Mouse (Mus musculus) embryonic fibroblast, embryonic 13.5 days (primary cell): ENCODE data around the gene Gm156. TPM values are rescaled to one million over a fixed set of nuclear protein-coding genes. Genes with fewer than 3 reads are reported as not detected.
"Not testable (repeated sequence)": the region's sequence is repeated elsewhere in the genome, so short reads cannot be mapped to it uniquely, and the experiment has no call there.

ENCODE experiments used
- H3K27ac ChIP-seq: 2 replicates; pipeline ENCODE4 v1.5.1; 2012; ENCODE audit warnings: low read length, control low read depth, inconsistent platforms; ENCODE audit not compliant: insufficient read depth
- H3K4me1 ChIP-seq: 2 replicates; pipeline ENCODE4 v1.6.1; 2011; ENCODE audit warnings: low read length; ENCODE audit not compliant: control insufficient read depth, insufficient read depth
- H3K4me3 ChIP-seq: 2 replicates; pipeline ENCODE4 v1.5.1; 2011; ENCODE audit warnings: mild to moderate bottlenecking, control low read depth, low read length; ENCODE audit not compliant: insufficient read depth
- CTCF ChIP-seq: IDR thresholded peaks from 2 replicates; pipeline ENCODE4 v1.5.1; 2011; ENCODE audit warnings: mild to moderate bottlenecking, control low read depth, low read length, moderate library complexity, borderline replicate concordance; ENCODE audit not compliant: insufficient read depth
- POLR2A ChIP-seq: IDR thresholded peaks from 2 replicates; pipeline ENCODE4 v1.6.1; 2011; ENCODE audit warnings: low read depth, mild to moderate bottlenecking, control low read depth, low read length, moderate library complexity
- polyA plus RNA-seq: library from polyadenylated mRNA; stranded (reverse); fragments of >200 nt; gene quantifications from 2 replicates; pipeline ENCODE4 v1.2.4, GENCODE M21; 2011; ENCODE audit warnings: low read depth; ENCODE audit not compliant: missing spikeins, insufficient read length

Gm156 gene
- not detected in 2 replicates for polyA plus RNA-seq

GRCm38 (mm10) chr6:129784170-129784569 is at the start of gene Gm156:
Gene Gm156, minus strand, starts transcription at chr6:129784270.
- H3K27ac ChIP-seq, H3K4me3 ChIP-seq, H3K4me1 ChIP-seq: not testable (repeated sequence)

GRCm38 (mm10) chr6:129825559-129825958 is 41.5 kb upstream of the Gm156 start:
- Histone ChIP-seq H3K27ac (no peak overlapping the region), H3K4me3 (no peak overlapping the region)
- TF ChIP-seq CTCF (no peak), POLR2A (no peak)

GRCm38 (mm10) chr6:129824004-129824403 is 39.9 kb upstream of the Gm156 start:
- Histone ChIP-seq H3K4me1 (no peaks in the 10 kb centered on the region), H3K27ac (no peak overlapping the region), H3K4me3 (no peak overlapping the region)
- TF ChIP-seq CTCF (no peak), POLR2A (no peak)

More at GRCm38 (mm10) chr6:129825559-129825958, 41.5 kb upstream of the Gm156 start:
- no peaks in the 10 kb centered on the region for H3K4me1 ChIP-seq

DNA sequence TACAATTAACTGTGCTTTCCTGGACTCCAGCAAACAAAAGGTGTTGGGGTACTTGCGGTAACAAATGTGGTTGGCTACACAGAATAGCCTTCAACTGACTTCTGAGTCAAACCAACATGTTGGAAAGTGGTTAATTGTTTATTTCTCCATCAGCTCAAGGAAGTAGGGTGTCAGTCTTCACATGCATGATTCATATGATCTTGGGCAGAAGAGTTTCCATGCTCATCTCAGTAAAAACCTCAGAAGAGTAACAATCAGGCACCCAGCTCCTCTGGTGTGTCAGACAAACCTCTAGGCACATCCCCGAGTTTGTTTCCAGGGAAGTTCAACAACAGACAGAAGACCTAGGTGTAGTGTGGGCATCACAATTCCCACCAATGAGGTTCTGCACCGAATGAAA is 33.7 kb upstream of the Gm156 start:
- H3K4me1 ChIP-seq: no peaks in the 10 kb centered on the region
- H3K27ac ChIP-seq: no peak overlapping the region
- H3K4me3 ChIP-seq: no peak overlapping the region
- no peak for TF ChIP-seq CTCF
- TF ChIP-seq POLR2A: no peak

DNA sequence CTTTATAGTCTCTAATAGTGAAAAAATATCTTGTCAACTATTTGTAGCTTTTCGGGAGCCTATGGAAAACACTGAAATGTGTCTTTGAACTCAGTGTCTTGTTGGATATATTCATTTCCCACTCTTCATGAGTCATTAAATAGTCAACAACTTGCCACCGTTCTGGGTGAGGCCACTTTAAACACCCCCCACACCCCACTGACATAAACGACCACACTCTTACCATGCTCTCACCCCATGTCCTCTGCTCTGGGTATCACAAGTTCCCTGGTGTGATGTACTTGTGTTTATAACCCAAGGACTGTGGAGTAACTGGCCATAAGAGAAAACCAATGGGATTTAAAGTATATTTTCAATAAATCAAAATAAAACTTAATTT is 36.4 kb downstream of the Gm156 start:
- Histone ChIP-seq H3K4me1 (no peaks in the 10 kb centered on the region), H3K4me3 (no peak overlapping the region), H3K27ac (no peak overlapping the region)
- TF ChIP-seq CTCF: no peak
- no peak for TF ChIP-seq POLR2A

- Histone ChIP-seq H3K4me1 (no peaks in the 10 kb centered on the region), H3K4me3 (no peak overlapping the region), H3K27ac (no peak overlapping the region)
- TF ChIP-seq POLR2A (no peak), CTCF (no peak)
These were observed 36.9 kb downstream of the Gm156 start for GRCm38 (mm10) chr6:129747016-129747653.

DNA sequence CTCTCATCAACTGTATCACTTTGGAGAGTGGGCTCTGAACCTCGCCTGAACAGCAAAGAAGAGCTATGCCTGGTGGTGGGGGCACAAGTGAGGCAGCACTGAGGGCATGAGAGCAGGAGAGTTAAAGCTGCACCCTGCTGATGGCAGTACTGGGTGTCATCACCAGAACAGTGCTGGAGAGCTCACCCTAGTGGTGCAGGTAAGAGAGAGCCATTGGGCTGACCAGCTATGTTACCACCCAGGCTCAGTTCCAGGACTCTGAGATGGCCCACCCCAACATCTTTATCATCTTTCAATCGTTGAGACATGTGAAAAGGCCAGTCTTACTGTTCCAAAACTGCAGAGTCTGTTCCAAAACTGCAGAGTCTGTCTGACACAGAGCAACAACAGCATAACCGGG is 37.9 kb downstream of the Gm156 start:
- H3K27ac ChIP-seq: no peak overlapping the region
- TF ChIP-seq POLR2A (no peak), CTCF (no peak)
- no peak overlapping the region for H3K4me3 ChIP-seq
- no peaks in the 10 kb centered on the region for H3K4me1 ChIP-seq

- no peak within 1 kb of the TSS for H3K27ac ChIP-seq
- TF ChIP-seq POLR2A (no peak), CTCF (no peak)
- no peak within 1 kb of the TSS for H3K4me3 ChIP-seq
- no peaks in the 10 kb centered on the region for H3K4me1 ChIP-seq
These were observed 43.9 kb downstream of the Gm156 start, which contains the start of gene Klri2 for GRCm38 (mm10) chr6:129740069-129740721. Gene Klri2, minus strand, starts transcription at chr6:129740484.

DNA sequence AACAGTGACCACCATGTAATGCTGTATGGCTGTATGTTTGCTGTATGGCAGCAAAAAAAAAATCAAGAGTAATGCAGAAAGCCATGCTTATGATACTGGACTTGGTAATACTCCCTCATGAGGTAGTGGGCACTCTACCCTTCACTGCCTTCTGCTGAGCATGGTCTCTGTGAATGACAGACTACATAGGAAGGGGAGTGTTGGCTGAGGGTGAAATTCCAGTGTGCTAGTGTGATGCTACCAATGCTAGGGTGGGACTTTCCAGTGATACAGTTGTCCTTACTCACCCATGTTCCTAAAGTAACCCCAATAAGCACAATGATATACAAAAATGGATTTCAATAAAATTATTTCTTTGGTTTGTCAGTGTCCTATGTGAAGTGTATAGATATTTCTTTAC is 47.7 kb downstream of the Gm156 start:
- Histone ChIP-seq H3K4me3 (no peak overlapping the region), H3K4me1 (no peaks in the 10 kb centered on the region), H3K27ac (no peak overlapping the region)
- TF ChIP-seq POLR2A: no peak
- TF ChIP-seq CTCF: no peak

- Histone ChIP-seq H3K4me3 (no peak overlapping the region), H3K4me1 (no peaks in the 10 kb centered on the region), H3K27ac (no peak overlapping the region)
- TF ChIP-seq POLR2A (no peak), CTCF (no peak)
These were observed 56.8 kb downstream of the Gm156 start for GRCm38 (mm10) chr6:129727237-129727636.
